Mouse (Mus musculus): ENCODE measurements at regions not wholly inside any gene's neighbourhood (a gene's known extent, or its start where the extent isn't known, plus 50 kb on each side); places are given as distances from the start of the nearest gene placed in this dataset.

DNA sequence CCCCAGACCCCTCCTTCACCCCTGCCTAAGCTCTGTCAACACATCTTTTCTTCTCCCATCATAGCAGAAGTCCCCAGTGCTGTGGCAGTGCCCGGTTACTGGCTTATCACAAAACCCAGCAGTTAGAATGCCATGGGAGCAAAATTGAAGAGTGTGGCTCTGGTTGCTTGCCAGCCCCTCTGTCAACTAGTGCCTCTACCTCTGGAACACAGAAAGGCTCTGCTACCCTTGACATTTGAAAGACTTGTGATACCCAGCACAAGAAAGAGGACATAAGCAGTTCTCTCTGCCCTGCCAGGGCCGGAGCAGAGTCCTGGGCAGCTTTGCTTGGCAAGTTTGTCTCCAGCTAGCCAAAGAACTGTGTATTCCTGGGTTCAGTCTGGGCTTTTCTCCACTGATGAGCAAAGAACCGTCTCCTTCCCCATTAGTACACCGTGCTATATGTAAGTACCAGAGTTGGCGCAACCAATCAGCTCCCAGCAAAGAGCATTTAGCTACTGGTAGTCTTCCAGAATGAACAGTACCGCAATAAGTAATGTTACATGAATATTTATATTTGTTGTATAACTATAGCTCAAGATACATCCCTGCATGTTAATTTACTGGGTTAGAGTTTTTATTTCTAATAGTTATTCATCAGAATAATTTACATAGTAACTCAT, 137.5 kb upstream of the Arg1 start:
- Histone ChIP-seq H3K9ac (ENCODE audit: control insufficient read depth, low read depth, low read length, poor library complexity, severe bottlenecking) (no peak overlapping the region), H3K27ac (ENCODE audit: control insufficient read depth, low read depth, low read length) (no peak overlapping the region), H3K4me1 (ENCODE audit: control insufficient read depth in 1 of 2, insufficient read depth in 2 of 2, low read length in 2 of 2) (no peaks in the 10 kb centered on the region), H3K9me3 (replicated peaks; ENCODE audit: insufficient read depth, low read length) (no peaks in the 10 kb centered on the region), H3K36me3 (ENCODE audit: control insufficient read depth in 1 of 2, insufficient read depth in 2 of 2, low read length in 2 of 2) (no peaks in the 10 kb centered on the region), H3K27me3 (ENCODE audit: control insufficient read depth in 1 of 2, insufficient read depth in 2 of 2, low read length in 2 of 2) (no peaks in the 10 kb centered on the region), H3K79me2 (ENCODE audit: control insufficient read depth, insufficient read depth, low read length, poor library complexity) (no peaks in the 10 kb centered on the region), H3K4me3 (ENCODE audit: control insufficient read depth in 1 of 2, insufficient read depth in 1 of 2, low read depth in 2 of 2, low read length in 2 of 2) (no peak overlapping the region)
- no peak for DNase-seq (ENCODE audit: low read depth, low spot score)
- no peak for TF ChIP-seq JUND (IDR thresholded peaks at IDR 0.05; ENCODE audit: low read depth, low read length)

DNA sequence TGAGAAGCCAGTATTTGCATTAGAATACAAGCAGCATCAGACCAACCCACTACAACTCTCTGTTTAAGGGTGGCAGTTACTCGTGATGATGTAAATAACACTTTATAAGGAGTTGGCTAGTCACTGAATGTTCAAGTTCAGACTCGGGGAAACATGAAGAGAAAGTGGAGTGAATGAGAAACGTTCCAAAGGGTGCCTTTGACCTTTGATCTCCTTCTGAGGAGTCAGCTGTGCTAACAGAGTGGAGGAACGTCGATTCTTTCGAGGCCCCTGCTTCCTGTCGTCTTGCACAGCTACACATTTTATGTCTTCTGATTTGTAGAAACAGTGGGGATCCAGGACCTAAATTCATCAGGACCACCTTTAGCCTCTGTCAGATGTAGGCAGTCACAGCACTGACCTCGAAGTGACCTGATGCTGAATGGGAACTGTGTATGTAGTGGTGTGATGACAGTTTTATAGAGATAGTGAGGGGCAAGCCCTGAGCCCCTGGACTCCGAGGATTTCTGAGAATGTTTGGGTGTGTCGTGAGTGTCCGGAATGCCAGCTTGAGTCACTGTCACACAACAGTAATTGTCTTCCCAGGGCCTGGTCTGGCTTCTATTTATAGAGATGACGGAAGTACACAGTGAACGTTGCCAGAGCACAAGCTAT, 134.2 kb upstream of the Arg1 start:
- H3K27ac ChIP-seq (ENCODE audit: control insufficient read depth, low read depth, low read length), result no peak overlapping the region
- H3K9ac ChIP-seq (ENCODE audit: control insufficient read depth, low read depth, low read length, poor library complexity, severe bottlenecking), result no peak overlapping the region
- H3K9me3 ChIP-seq (replicated peaks; ENCODE audit: insufficient read depth, low read length), result no peaks in the 10 kb centered on the region
- H3K4me3 ChIP-seq (ENCODE audit: control insufficient read depth in 1 of 2, insufficient read depth in 1 of 2, low read depth in 2 of 2, low read length in 2 of 2), result no peak overlapping the region
- no peak for TF ChIP-seq HCFC1 (IDR thresholded peaks at IDR 0.05; ENCODE audit: low read depth, low read length)
- no peak for TF ChIP-seq NELFE (IDR thresholded peaks at IDR 0.05; ENCODE audit: low read depth, low read length)
- no peak for TF ChIP-seq POLR2AphosphoS5 (IDR thresholded peaks at IDR 0.05; ENCODE audit: borderline replicate concordance, low read depth, low read length)
- no peak for TF ChIP-seq TCF12 (IDR thresholded peaks at IDR 0.05; ENCODE audit: low read depth, low read length)
- TF ChIP-seq MAX (IDR thresholded peaks at IDR 0.05; ENCODE audit: low read length), result no peak
- no peak for TF ChIP-seq USF1 (IDR thresholded peaks at IDR 0.05; ENCODE audit: low read depth, low read length)
- TF ChIP-seq CTCF (IDR thresholded peaks at IDR 0.05 in 2 of 3, conservative IDR thresholded peaks at IDR 0.05 in 1 of 3; ENCODE audit: control insufficient read depth in 1 of 3, insufficient read depth in 1 of 3, low read depth in 2 of 3, low read length in 3 of 3, poor library complexity in 1 of 3, severe bottlenecking in 1 of 3), result no peak
- TF ChIP-seq CHD2 (IDR thresholded peaks at IDR 0.05; ENCODE audit: low read length), result no peak
- no peak for TF ChIP-seq MXI1 (IDR thresholded peaks at IDR 0.05; ENCODE audit: low read depth, low read length)
- no peak for TF ChIP-seq KAT2A (conservative IDR thresholded peaks at IDR 0.05; ENCODE audit: low read depth, low read length)
- no peak for TF ChIP-seq GABPA (IDR thresholded peaks at IDR 0.05; ENCODE audit: low read depth, low read length)
- TF ChIP-seq ZKSCAN1 (IDR thresholded peaks at IDR 0.05; ENCODE audit: low read depth, low read length), result no peak
- no peak for TF ChIP-seq ZNF384 (IDR thresholded peaks at IDR 0.05; ENCODE audit: low read depth, low read length)
- no peak for TF ChIP-seq MEF2A (IDR thresholded peaks at IDR 0.05; ENCODE audit: extremely low read depth, insufficient replicate concordance, low read depth, low read length, poor library complexity, severe bottlenecking)
- TF ChIP-seq MAZ (IDR thresholded peaks at IDR 0.05; ENCODE audit: low read depth, low read length), result no peak
- no peaks in the 10 kb centered on the region for H3K36me3 ChIP-seq (ENCODE audit: control insufficient read depth in 1 of 2, insufficient read depth in 2 of 2, low read length in 2 of 2)
- 0 out of 4 replicates have a peak, but pooled peaks cover 0 to 2% of the 10 kb centered on the region in 2 experiments for H3K4me1 ChIP-seq (ENCODE audit: control insufficient read depth in 1 of 2, insufficient read depth in 2 of 2, low read length in 2 of 2)
- no peaks in the 10 kb centered on the region for H3K79me2 ChIP-seq (ENCODE audit: control insufficient read depth, insufficient read depth, low read length, poor library complexity)
- no peak for DNase-seq (ENCODE audit: low read depth, low spot score)
- H3K27me3 ChIP-seq (ENCODE audit: control insufficient read depth in 1 of 2, insufficient read depth in 2 of 2, low read length in 2 of 2), result no peaks in the 10 kb centered on the region
